Mouse (Mus musculus) fibroblast of lung, adult 2 months (primary cell): ENCODE results near the gene Ptprm.

ENCODE experiments used
- DNase-seq: peaks from one replicate; pipeline ENCODE4 v3.0.0-alpha.2; 2011; ENCODE audit warnings: low read depth

Ptprm gene

DNA sequence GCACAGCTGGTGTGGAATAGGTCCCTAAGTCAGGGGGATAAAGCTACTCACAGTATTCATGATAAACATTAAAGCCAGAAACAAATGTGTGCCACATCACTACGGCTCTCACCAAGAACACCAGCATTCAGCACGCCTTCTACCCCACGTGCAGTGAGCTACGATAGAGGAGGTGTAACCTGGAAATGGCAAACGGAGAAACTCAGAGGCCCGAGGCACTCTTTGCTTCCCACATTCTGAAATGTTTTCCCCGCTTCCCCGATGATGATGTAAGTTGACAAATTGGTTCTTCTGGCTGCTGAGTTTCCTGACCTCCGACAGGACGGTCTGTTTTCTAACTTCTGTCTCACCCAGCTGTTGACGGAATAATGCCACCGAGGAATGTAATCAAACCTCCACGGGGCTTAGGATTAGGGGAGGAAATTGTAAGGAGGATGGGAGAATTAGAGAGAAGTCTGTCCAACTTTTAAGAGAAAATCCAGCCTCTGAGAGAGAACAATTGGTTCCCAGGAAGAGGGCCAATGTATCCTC lies 72.6 kb downstream of the Ptprm start:
- no peak for DNase-seq

GRCm38 (mm10) chr17:67277124-67277910 lies 76.9 kb downstream of the Ptprm start:
- no peak for DNase-seq

- DNase-seq, result no peak
Measured at GRCm38 (mm10) chr17:67274531-67275094, 79.6 kb downstream of the Ptprm start.

DNA sequence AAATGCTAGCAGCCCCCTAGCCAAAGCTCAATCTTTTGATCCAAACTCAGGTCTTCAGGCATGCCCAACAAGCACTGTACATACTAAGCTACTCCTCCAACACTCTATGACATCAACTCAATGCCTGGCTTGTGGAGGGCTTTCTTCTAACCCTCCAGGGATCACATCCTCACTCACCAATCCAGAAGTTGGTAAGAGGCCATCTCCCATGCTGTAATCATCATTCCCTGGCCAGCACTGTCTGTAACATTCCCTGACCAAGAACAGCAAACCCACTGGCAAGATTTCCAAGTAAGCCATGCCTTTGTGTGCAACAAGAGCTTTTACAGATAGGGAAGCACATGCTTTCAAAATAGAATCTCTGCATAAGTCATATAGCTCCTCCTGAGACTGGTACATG lies 81.3 kb downstream of the Ptprm start:
- DNase-seq, result no peak

GRCm38 (mm10) chr17:67268475-67269080 lies 85.7 kb downstream of the Ptprm start:
- DNase-seq, result no peak

- no peak for DNase-seq
Measured at GRCm38 (mm10) chr17:67266270-67266669, 88.0 kb downstream of the Ptprm start.

DNA sequence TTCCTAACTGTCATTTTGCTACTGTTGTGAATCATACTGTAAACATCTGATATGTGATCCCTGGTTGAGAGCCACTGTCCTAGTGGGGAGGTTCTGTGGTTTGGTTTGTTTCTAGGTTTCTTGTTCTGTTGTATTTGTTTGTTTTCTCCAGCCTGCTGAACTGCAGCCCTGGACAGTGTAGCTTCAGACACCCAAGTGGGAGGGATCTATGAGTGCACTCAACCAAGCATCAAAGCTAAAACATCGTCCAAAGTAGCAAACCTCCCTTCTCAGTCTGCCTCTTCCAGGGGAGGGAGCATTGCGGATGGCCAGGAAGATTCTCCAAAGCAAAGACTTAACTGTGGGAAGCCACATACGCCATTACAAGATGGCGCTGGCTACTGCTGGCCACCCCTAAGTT lies 88.7 kb downstream of the Ptprm start:
- DNase-seq, result no peak

- DNase-seq, result no peak
Measured at GRCm38 (mm10) chr17:67264716-67265115, 89.5 kb downstream of the Ptprm start.

- DNase-seq, result no peak
Measured at GRCm38 (mm10) chr17:67263024-67263423, 91.2 kb downstream of the Ptprm start.

DNA sequence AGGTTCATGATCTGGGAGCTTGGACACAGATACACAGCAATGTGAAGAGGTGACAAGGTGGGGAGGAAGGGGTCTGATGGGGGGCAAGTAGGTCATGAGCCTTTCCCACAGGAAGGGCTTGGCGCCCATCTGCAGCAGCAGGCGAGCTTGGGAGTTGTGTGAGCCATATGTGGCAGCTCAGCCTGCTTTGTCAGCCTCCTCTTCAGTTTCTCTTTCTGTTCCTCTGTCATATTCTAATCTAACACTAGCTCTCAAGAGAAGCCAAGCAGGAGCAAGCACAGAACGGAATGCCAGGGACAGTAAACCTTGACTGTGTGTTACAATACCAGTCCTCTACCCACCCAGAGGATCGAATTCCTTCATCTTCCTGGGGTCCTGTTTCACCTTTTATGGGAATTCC lies 94.2 kb downstream of the Ptprm start:
- DNase-seq, result no peak

- no peak for DNase-seq
Measured at GRCm38 (mm10) chr17:67257780-67258179, 96.5 kb downstream of the Ptprm start.

DNA sequence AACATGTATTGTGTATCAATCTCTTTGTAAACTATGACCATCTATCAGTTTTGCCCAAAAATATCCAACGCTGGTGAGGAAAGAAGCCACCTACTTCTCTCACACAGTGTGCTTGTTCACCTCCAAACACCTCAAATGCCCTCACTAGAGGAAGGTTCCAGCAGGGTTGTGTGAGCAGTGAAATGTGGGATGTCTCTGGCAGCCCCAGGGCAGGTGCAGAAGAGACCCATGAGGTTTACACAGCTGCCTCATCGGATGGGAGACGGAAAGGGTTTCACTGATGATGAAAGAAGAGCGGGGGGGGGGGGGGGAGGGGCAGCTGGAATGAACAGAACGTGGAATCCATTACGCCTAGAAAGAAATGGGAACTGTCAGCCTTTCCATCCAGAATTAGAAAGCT lies 98.1 kb downstream of the Ptprm start:
- DNase-seq, result no peak

GRCm38 (mm10) chr17:67253445-67253844 lies 100.8 kb downstream of the Ptprm start:
- DNase-seq, result no peak

DNA sequence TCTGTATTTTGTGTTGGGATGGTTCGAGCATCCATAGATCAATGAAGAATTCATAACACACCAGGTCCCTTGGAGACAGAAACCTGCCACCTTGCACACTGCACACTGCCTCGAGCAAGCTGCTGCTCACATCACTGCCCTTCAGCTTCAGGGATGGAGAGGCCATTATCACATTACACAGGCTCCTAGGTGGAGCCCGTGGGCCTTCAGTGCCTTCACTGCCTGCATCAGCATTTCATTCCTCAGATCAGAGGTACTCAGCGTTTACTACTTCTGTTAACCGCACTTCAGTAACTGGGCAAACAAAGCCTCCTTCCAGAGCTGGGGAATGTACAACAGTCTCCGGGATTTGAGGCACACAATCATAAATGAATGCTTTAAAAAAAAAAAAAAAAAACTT lies 101.3 kb downstream of the Ptprm start:
- no peak for DNase-seq

GRCm38 (mm10) chr17:67245273-67245875 lies 108.9 kb downstream of the Ptprm start:
- DNase-seq, result no peak

GRCm38 (mm10) chr17:67242774-67243495 lies 111.3 kb downstream of the Ptprm start:
- no peak for DNase-seq

DNA sequence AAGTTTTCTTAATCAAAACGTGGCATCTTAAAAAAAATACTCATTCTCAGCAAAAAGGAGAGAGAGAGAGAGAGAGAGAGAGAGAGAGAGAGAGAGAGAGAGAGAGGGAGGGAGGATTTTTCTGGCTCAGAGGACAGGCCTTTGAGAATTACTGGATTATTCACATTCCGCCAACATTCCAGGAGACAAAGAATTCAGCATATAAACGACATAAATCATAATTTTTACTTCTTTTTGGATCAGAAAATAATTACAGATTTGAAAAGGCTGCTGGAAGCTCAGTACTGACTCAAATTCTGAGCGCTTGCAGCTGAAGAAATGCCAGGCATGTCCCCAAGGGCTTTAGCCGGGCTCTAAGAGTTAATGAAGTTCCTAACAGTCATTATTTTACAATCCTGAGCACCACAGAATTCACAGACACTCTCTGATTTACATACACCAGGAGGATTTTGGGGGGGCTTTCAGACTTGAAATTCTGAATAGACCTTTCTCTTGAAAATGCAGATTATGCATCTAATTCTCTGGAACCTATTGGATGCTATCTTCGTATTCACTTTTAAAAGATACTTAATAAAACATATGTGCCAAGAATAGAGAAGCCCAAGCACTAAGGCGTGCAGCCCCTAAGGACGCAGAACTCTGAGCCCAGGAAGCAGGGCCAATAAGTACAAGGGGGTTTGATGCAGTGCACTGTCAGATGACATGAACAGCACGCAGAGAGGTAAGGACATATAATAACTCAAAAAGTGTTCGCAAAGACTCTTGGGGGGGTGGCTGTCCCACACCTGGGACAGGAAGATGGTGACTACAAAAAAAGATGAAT lies 112.1 kb downstream of the Ptprm start:
- no peak for DNase-seq

- DNase-seq, result no peak
Measured at GRCm38 (mm10) chr17:67238866-67239265, 115.4 kb downstream of the Ptprm start.

GRCm38 (mm10) chr17:67237407-67237806 lies 116.8 kb downstream of the Ptprm start:
- DNase-seq, result no peak

- DNase-seq, result no peak
Measured at GRCm38 (mm10) chr17:67233063-67233462, 121.2 kb downstream of the Ptprm start.

- DNase-seq, result no peak
Measured at GRCm38 (mm10) chr17:67226991-67227390, 127.3 kb downstream of the Ptprm start.
